Mouse (Mus musculus) heart, embryonic 14.5 days (tissue): ENCODE measurements around the gene Gosr1. TPM values are rescaled to one million over a fixed set of nuclear protein-coding genes. Genes with fewer than 3 reads are reported as not detected.
"Not testable (repeated sequence)": the region's sequence is repeated elsewhere in the genome, so short reads cannot be mapped to it uniquely, and the experiment has no call there.

Experiments
- ATAC-seq: fragments of 200-750 bp; cut with Nextera tagmentation; 2 replicates; pipeline ENCODE4 v1.8.0; 2017; ENCODE audit warnings: low read depth, moderate TSS enrichment; ENCODE audit not compliant: insufficient number of reproducible peaks, insufficient read depth, low FRiP score
- H3K27ac ChIP-seq, 2 experiments: fragments of 200-500 bp in 1 of 2; fragments of 300-500 bp in 1 of 2; sonication (generic) in 1 of 2; replicated peaks in 1 of 2; 2 replicates each; pipeline ENCODE4 v1.5.1; 2012 to 2014; ENCODE audit warnings: low read depth in 2 of 2, low read length in 2 of 2, control low read depth in 1 of 2, mild to moderate bottlenecking in 1 of 2, mixed read lengths in 1 of 2; ENCODE audit not compliant: control insufficient read depth in 1 of 2, insufficient read depth in 1 of 2
- H3K27me3 ChIP-seq: fragments of 300-500 bp; sonication (generic); 2 replicates; pipeline ENCODE4 v1.6.1; 2014; ENCODE audit warnings: mild to moderate bottlenecking, low read length, control low read depth; ENCODE audit not compliant: control insufficient read depth, insufficient read depth
- H3K36me3 ChIP-seq: fragments of 300-500 bp; sonication (generic); 2 replicates; pipeline ENCODE4 v1.6.1; 2014; ENCODE audit warnings: mild to moderate bottlenecking, control low read depth, low read length, mixed read lengths; ENCODE audit not compliant: control insufficient read depth, insufficient read depth
- H3K4me1 ChIP-seq, 2 experiments: fragments of 200-500 bp in 1 of 2; fragments of 300-500 bp in 1 of 2; sonication (generic) in 1 of 2; 2 replicates each; pipeline ENCODE4 v1.6.1; 2012 to 2014; ENCODE audit warnings: low read length in 2 of 2, control low read depth in 1 of 2, mixed read lengths in 1 of 2; ENCODE audit not compliant: control insufficient read depth in 2 of 2, insufficient read depth in 2 of 2
- H3K4me2 ChIP-seq: fragments of 300-500 bp; sonication (generic); 2 replicates; pipeline ENCODE4 v1.6.1; 2014; ENCODE audit warnings: mild to moderate bottlenecking, low read length
- H3K4me3 ChIP-seq, 2 experiments: fragments of 200-500 bp in 1 of 2; fragments of 300-500 bp in 1 of 2; sonication (generic) in 1 of 2; 2 replicates each; pipeline ENCODE4 v1.5.1; 2012 to 2014; ENCODE audit warnings: low read length in 2 of 2, mild to moderate bottlenecking in 2 of 2, control low read depth in 1 of 2, low read depth in 1 of 2, moderate library complexity in 1 of 2; ENCODE audit not compliant: control insufficient read depth in 1 of 2, insufficient read depth in 1 of 2
- H3K9ac ChIP-seq: fragments of 300-500 bp; sonication (generic); 2 replicates; pipeline ENCODE4 v1.6.1; 2014; ENCODE audit warnings: mild to moderate bottlenecking, low read length
- H3K9me3 ChIP-seq: fragments of 300-500 bp; sonication (generic); 2 replicates; pipeline ENCODE4 v1.6.1; 2016; ENCODE audit warnings: low read length, control low read depth; ENCODE audit not compliant: control insufficient read depth
- WGBS: fragments of 180-500 bp; shearing (Covaris S2); extraction: QIAGEN DNeasy Blood & Tissue Kit; methylation state at CpG from one replicate; pipeline ENCODE4 v1.1.7; 2014; 5-methylcytosine and 5-hydroxymethylcytosine counted together
- polyA plus RNA-seq: library from polyadenylated mRNA; unstranded; fragments of >200 nt; fragmentation: Nextera tagmentation; extraction: Ambion mirVana; gene quantifications from 2 replicates; pipeline ENCODE4 v1.2.1, GENCODE M21; 2014

The Gosr1 gene
- polyA plus RNA-seq, result 20.3 and 23.2 TPM in 2 replicates

DNA sequence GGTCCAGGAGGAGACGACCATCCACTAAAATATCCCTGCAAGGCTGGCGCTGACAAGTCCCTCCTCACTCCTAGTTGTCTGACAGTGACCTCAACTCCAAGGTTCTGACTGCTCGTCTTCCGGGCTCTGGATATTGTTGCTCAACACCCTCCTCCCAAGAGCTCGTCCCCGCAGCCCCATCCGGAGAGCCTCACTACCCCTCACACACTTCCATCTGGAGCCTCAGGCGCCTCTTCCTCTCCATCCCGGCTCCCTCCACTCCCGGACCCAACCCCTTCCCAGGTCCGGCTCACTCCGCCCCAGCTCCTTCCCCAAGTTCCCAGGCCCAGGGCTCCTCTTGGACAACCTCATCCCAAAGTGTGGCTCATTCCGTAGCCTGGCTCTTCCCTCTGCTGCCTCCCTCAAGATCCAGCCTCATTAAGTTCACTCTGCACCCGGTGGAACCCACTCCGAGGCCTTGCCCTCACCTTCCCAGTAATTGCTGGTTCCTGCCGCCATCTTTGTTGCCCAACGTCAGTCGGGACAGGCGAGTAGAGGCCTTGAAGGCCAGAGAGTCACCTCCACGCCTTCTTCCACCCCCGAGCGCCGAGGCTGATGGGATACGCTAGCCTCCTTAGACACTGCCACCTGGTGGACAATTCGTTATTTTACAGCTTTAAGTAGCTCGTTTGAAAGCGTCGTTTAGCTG lies at the start of gene Gosr1:
Gene Gosr1, minus strand, starts transcription at position 527 of the 688 bp plus-strand sequence.
- under 1% methylated on average over 28 of the region's 28 CpGs for WGBS
- H3K4me1 ChIP-seq, result peaks cover 0 to 3% of the 10 kb centered on the region in 2 experiments; a peak in 1 of 4 replicates
- peak within 1 kb of the TSS; percentile 91 for H3K4me2 ChIP-seq
- no peaks in the 10 kb centered on the region; the same call in 1 of the 2 replicates for H3K27me3 ChIP-seq
- H3K9me3 ChIP-seq, result no peaks in the 10 kb centered on the region
- peaks cover 29% of the 10 kb centered on the region for H3K36me3 ChIP-seq
- peak within 1 kb of the TSS; percentile 99 for H3K9ac ChIP-seq
- peak within 1 kb of the TSS; percentile 84 to 95 for H3K4me3 ChIP-seq
- peak; percentile 96 for ATAC-seq
- H3K27ac ChIP-seq, result peak within 1 kb of the TSS; percentile 84 to 90

DNA sequence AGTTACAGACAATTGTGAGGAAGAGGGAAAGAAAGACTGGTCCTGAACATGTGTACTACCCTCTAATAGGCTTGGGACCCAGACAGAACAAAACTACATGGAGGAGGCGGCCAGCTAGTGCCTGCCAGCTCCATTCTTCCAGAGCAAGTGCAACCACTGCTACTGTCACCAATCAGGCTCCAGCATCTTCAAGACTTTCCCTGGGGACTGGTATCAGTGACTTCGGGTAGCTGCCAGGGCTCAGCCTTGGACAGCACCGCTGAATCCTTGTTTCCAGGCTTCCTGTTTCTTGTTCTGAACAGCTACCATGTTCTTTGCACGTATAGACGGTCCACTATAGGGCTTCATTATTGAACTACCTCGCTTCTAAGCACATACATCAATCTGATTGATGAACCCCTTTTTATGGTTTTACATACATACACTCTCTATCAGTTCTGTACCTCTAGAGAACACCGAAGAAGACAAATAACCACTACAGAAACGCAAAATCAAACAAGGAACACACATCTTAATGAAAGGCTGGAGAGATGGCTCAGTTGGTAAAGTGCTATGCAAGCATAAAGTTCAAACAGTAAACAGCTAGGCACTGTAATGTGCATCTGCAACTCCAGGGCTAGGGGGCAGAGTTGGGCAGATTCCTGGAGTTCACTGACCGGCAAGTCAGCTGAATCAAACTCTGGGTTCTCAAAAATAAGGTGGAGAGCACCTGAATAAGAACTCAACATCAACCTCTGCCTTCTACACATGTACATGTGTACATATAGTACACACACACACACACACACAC lies 47.5 kb upstream of the Gosr1 start:
- 77% methylated on average over 9 of the region's 9 CpGs for WGBS
- Histone ChIP-seq H3K9me3 (no peaks in the 10 kb centered on the region), H3K36me3 (peaks cover 63% of the 10 kb centered on the region)

DNA sequence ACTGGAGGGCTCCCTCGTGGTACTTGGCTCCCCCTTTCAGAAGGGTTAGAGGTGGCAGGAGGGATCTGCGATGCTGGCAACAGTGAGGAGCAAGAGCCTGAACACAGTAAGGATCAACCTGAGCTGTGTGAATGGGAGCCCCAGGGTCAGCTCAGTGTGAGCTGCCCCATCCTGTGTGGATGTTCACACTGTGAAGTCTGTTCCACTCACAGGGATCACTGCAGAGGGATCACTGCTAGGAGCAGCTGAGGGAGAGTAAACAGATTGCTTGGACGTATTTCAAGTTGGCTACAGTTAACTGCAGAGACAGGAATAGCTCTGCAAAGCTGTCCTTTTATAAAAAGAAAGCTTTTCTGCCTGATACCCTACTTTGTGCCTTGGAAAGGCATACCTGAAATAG lies 46.1 kb upstream of the Gosr1 start:
- no peak overlapping the region for H3K9ac ChIP-seq
- H3K4me1 ChIP-seq, result peaks cover 2 to 12% of the 10 kb centered on the region in 2 experiments; a peak in 3 of 4 replicates
- ATAC-seq, result no peak
- no peaks in the 10 kb centered on the region for H3K27me3 ChIP-seq
- no peaks in the 10 kb centered on the region for H3K9me3 ChIP-seq
- H3K4me2 ChIP-seq, result no peak overlapping the region
- H3K4me3 ChIP-seq, result no peak overlapping the region
- H3K36me3 ChIP-seq, result peaks cover 75% of the 10 kb centered on the region
- H3K27ac ChIP-seq, result peak overlapping the region in 1 of 2 experiments; percentile 25; a peak in 1 of 4 replicates
- 36% methylated on average over 3 of the region's 3 CpGs for WGBS

More for the DNA sequence above, 47.5 kb upstream of the Gosr1 start:
- Histone ChIP-seq H3K9ac (no peak overlapping the region), H3K4me1 (peaks cover 2 to 12% of the 10 kb centered on the region in 2 experiments; a peak in 3 of 4 replicates), H3K27me3 (no peaks in the 10 kb centered on the region), H3K4me3 (no peak overlapping the region), H3K27ac (no peak overlapping the region), H3K4me2 (no peak overlapping the region)
- no peak for ATAC-seq

DNA sequence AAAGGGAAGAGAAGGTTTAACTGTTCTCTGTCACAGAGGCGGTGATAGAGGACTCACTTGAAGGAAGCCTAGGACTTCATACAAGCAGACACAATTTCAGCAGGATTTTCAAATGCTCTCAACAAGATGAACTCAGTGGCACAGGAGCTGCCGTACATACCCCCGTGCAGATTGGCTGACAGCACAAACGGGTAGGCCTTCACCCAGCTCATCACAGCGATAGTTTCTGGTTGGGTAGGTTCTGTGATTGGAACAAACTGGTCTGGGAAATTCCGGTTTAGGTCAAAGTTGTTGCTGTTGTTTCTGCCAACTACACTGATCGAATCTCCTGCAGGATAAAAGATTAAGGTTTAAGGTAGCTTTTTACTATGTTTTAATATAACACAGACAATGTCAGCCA lies 45.2 kb upstream of the Gosr1 start:
- peaks cover 2 to 12% of the 10 kb centered on the region in 2 experiments; a peak in 3 of 4 replicates for H3K4me1 ChIP-seq
- H3K9me3 ChIP-seq, result no peaks in the 10 kb centered on the region
- no peak overlapping the region for H3K27ac ChIP-seq
- H3K4me3 ChIP-seq, result no peak overlapping the region
- H3K36me3 ChIP-seq, result peaks cover 74% of the 10 kb centered on the region
- H3K27me3 ChIP-seq, result no peaks in the 10 kb centered on the region
- ATAC-seq, result no peak
- 92% methylated on average over 7 of the region's 7 CpGs for WGBS
- no peak overlapping the region for H3K4me2 ChIP-seq
- no peak overlapping the region for H3K9ac ChIP-seq

DNA sequence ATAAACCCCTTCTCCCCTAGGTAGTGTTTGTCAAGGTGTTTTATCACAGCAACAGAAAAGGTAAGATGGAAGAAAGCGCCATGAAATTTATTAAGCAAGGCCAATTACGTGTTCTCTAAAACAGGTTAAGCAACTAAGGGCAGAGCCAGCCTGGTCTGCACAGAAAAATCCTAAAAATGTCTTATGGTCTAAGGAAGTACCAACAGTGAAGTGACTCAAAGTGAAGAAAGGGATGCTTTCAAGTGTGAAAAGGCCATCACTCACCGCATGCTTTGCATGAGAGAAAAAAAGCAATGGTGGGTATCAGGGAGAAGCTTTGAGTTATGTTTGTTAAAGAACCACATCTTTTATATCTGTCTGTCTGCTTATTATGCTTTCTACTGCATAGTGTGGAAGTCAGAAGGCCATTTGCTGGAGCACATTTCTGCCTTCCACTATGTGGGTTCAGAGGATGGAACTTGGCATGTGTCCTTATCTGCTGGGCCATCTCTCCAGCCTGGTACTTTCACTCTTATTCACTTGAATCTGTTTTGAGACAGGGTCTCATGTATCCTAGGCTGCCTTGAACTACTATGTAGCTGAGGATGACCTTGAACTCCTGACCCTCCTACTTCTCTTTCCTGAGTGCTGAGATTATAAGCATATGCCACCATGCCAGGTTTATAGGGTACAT lies 43.8 kb upstream of the Gosr1 start:
- Histone ChIP-seq H3K36me3 (peaks cover 76% of the 10 kb centered on the region), H3K4me1 (peaks cover 2 to 12% of the 10 kb centered on the region in 2 experiments; a peak in 3 of 4 replicates), H3K9me3 (no peaks in the 10 kb centered on the region), H3K4me3 (no peak overlapping the region), H3K27me3 (no peaks in the 10 kb centered on the region), H3K27ac (no peak overlapping the region), H3K9ac (no peak overlapping the region), H3K4me2 (no peak overlapping the region)
- WGBS, result 93% methylated on average over 3 of the region's 3 CpGs
- ATAC-seq, result no peak

DNA sequence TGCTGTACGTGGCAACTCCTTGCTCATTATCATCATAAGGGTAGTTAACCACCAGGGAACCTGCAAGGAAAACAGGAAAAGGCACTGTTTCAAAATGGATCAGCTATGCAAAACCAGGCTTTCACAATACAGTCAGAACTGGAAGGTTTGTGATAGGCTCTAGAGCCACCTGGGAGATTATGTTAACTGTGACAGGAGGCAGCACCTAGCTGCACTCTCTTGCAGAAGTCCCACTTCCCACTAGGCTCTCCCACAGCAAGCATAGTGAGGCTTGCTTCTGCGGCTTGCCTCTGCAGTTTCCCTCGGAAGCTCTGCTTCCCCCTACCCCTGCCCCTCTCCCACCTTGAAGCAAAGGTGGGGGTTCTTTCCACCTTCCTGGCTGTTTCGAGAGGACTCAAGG lies 42.6 kb upstream of the Gosr1 start:
- peaks cover 79% of the 10 kb centered on the region for H3K36me3 ChIP-seq
- WGBS, result 78% methylated on average over 4 of the region's 4 CpGs

DNA sequence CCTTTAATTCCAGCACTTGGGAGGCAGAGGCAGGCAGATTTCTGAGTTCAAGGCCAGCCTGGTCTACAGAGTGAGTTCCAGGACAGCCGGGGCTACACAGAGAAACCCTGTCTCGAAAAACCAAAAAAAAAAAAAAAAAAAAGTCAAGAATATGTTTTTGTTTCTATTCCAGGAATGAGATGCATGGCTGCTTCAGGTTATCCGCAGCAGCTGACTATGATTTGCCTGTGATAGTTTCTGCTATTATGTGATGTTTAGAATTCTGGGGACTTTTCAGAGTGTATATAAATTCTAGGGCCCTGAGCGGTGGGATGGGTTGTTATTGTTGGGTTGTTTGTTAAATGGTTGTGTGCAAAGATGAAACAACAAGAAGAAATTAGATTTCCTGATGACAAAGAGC lies 41.7 kb upstream of the Gosr1 start:
- not testable (repeated sequence) for H3K27ac ChIP-seq, H3K9me3 ChIP-seq, ATAC-seq, H3K9ac ChIP-seq, H3K27me3 ChIP-seq, H3K4me2 ChIP-seq, H3K4me3 ChIP-seq
- Histone ChIP-seq H3K36me3 (peaks cover 75% of the 10 kb centered on the region), H3K4me1 (peaks cover 2 to 12% of the 10 kb centered on the region in 2 experiments; a peak in 3 of 4 replicates)
- 93% methylated on average over 2 of the region's 4 CpGs for WGBS

More for the DNA sequence above, 42.6 kb upstream of the Gosr1 start:
- ATAC-seq, result no peak
- H3K9ac ChIP-seq, result no peak overlapping the region
- H3K27ac ChIP-seq, result no peak overlapping the region
- no peak overlapping the region for H3K4me2 ChIP-seq
- H3K4me3 ChIP-seq, result no peak overlapping the region
- peaks cover 2 to 12% of the 10 kb centered on the region in 2 experiments; a peak in 3 of 4 replicates for H3K4me1 ChIP-seq
- no peaks in the 10 kb centered on the region for H3K27me3 ChIP-seq
- H3K9me3 ChIP-seq, result no peaks in the 10 kb centered on the region
